Mouse (Mus musculus) heart, embryonic 16.5 days (tissue): Measurements from ENCODE around the gene Mbnl1. TPM values are rescaled to one million over a fixed set of nuclear protein-coding genes. Genes with fewer than 3 reads are reported as not detected.

Source experiments
- ATAC-seq: fragments of 200-750 bp; cut with Nextera tagmentation; replicated peaks from 2 replicates; pipeline ENCODE4 v1.8.0; 2017; ENCODE audit warnings: moderate number of reproducible peaks; ENCODE audit not compliant: insufficient read depth, low FRiP score; ENCODE audit errors: extremely low read depth
- H3K27ac ChIP-seq: fragments of 300-500 bp; sonication (generic); 2 replicates; pipeline ENCODE4 v1.5.1; 2014; ENCODE audit warnings: mild to moderate bottlenecking, low read length, control low read depth, moderate library complexity
- H3K27me3 ChIP-seq: fragments of 300-500 bp; sonication (generic); 2 replicates; pipeline ENCODE4 v1.6.1; 2014; ENCODE audit warnings: low read length, mixed read lengths; ENCODE audit not compliant: control insufficient read depth, insufficient read depth
- H3K36me3 ChIP-seq: fragments of 300-500 bp; sonication (generic); 2 replicates; pipeline ENCODE4 v1.6.1; 2014; ENCODE audit not compliant: control insufficient read depth, insufficient read depth
- H3K4me1 ChIP-seq: fragments of 300-500 bp; sonication (generic); 2 replicates; pipeline ENCODE4 v1.6.1; 2014; ENCODE audit warnings: low read length, mixed read lengths; ENCODE audit not compliant: control insufficient read depth, insufficient read depth
- H3K4me2 ChIP-seq: fragments of 300-500 bp; sonication (generic); 2 replicates; pipeline ENCODE4 v1.6.1; 2014; ENCODE audit warnings: low read depth, mild to moderate bottlenecking, control low read depth, low read length
- H3K4me3 ChIP-seq: fragments of 300-500 bp; sonication (generic); 2 replicates; pipeline ENCODE4 v1.5.1; 2014; ENCODE audit warnings: mild to moderate bottlenecking, control low read depth, low read length
- H3K9ac ChIP-seq: fragments of 300-500 bp; sonication (generic); 2 replicates; pipeline ENCODE4 v1.6.1; 2014; ENCODE audit warnings: low read length, control low read depth
- H3K9me3 ChIP-seq: fragments of 300-500 bp; sonication (generic); replicated peaks from 2 replicates; pipeline ENCODE4 v1.6.1; 2016; ENCODE audit warnings: low read length; ENCODE audit not compliant: control insufficient read depth
- WGBS: fragments of 180-500 bp; shearing (Covaris S2); extraction: QIAGEN DNeasy Blood & Tissue Kit; methylation state at CpG from one replicate; pipeline ENCODE4 v1.1.7; 2014; 5-methylcytosine and 5-hydroxymethylcytosine counted together
- polyA plus RNA-seq: library from polyadenylated mRNA; unstranded; fragments of >200 nt; fragmentation: Nextera tagmentation; extraction: Ambion mirVana; gene quantifications from 2 replicates; pipeline ENCODE4 v1.2.1, GENCODE M21; 2015

Gene Mbnl1
- polyA plus RNA-seq, 1 experiment from 2014 or later, result 92.8 TPM

DNA sequence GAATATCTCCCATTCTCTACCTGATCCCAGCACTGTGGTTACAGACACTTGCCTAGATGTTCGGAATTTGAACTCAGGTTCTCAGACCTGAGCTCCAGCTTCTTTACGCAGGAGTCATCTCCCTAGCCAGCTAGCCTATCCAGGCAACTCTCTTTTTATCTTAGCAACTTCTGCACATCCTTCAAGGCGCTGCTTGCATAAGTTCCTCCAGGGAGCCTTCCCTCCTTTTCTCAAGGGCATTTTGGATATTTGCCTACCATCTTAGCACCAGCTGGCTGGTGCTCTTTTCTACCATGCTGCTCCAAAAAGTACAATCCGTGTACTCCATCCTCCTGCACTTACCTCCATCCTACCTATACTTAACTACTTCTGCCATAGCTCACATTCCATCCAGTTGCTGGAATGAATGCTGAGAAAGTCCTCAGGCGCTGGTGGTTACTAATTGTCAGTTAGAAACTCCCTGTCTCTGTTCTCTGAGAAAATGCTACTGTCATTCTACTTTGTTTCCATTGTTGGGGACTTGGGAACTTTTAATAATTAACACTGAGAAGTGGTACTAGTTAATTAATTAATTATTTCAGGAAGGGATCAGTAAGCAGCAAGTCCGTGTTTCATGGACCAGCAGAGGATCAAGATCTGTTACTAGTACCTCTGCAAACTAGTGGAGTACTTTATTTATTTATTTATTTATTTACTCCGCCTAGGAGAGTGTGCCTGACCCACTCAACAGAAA is 27.3 kb downstream of the Mbnl1 start:
- H3K27ac ChIP-seq, result peak overlapping the region; percentile 100
- peaks cover 37% of the 10 kb centered on the region for H3K4me1 ChIP-seq
- peak overlapping the region; percentile 74 for H3K4me2 ChIP-seq
- H3K9me3 ChIP-seq, result no peaks in the 10 kb centered on the region
- peak overlapping the region; percentile 99 for H3K9ac ChIP-seq
- H3K27me3 ChIP-seq, result no peaks in the 10 kb centered on the region
- peak overlapping the region; percentile 93 for H3K4me3 ChIP-seq
- H3K36me3 ChIP-seq, result no peaks in the 10 kb centered on the region
- 47% methylated on average over 7 of the region's 7 CpGs for WGBS
- ATAC-seq, result no peak

DNA sequence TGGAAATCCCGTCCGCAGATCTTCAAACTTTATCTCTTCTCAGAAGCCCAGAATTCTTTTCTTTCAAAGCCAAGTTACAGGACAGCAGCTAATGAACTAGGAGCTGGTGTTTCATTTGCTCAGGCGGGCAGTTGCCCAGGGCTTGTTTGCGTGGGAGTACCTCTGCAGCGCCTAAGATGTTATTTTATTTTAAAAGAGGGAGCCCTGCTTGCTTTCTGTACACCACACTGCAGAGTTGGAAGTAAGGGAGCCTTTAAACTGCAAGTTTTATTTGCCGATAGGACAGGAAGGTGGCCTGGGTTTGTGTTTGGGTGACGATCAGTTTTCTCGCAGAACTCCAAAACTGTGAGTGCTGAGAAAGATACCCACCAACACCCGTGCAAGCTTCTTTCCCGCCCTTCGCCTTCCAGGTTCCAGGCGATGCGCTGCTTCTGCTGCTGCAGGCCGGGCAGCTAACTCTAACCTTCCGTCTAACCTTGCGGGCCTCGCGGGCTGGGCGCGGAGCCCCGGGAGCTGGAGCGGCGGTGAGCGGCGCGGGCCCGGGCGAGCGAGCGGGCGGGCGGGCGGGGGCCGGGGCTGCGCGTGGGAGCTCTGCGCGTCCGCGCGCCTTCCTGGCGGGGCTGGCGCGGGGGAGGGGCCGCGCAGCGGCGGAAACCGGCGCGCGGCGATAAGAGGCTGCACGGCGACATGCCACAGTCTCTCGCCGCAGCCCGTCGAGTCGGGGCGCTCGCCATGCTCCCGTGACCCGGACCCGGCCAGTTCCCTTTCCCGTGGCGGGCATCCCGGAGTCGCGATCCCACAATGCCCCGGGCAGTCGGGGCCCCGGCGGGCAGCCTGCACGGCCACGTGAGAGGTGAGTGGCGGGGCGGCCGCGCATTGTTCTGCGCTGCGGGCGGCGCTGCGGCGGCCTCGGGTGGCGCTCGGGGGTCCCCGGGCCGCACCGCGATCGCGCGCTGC is 28.2 kb downstream of the Mbnl1 start:
- H3K27me3 ChIP-seq, result no peaks in the 10 kb centered on the region
- H3K4me2 ChIP-seq, result peak overlapping the region; percentile 74
- H3K9ac ChIP-seq, result peak overlapping the region; percentile 99
- peak; percentile 78 for ATAC-seq
- WGBS, result under 1% methylated on average over 84 of the region's 96 CpGs
- no peaks in the 10 kb centered on the region for H3K9me3 ChIP-seq
- no peaks in the 10 kb centered on the region for H3K36me3 ChIP-seq
- H3K27ac ChIP-seq, result peak overlapping the region; percentile 100
- peak overlapping the region; percentile 93 for H3K4me3 ChIP-seq
- peaks cover 42% of the 10 kb centered on the region for H3K4me1 ChIP-seq

DNA sequence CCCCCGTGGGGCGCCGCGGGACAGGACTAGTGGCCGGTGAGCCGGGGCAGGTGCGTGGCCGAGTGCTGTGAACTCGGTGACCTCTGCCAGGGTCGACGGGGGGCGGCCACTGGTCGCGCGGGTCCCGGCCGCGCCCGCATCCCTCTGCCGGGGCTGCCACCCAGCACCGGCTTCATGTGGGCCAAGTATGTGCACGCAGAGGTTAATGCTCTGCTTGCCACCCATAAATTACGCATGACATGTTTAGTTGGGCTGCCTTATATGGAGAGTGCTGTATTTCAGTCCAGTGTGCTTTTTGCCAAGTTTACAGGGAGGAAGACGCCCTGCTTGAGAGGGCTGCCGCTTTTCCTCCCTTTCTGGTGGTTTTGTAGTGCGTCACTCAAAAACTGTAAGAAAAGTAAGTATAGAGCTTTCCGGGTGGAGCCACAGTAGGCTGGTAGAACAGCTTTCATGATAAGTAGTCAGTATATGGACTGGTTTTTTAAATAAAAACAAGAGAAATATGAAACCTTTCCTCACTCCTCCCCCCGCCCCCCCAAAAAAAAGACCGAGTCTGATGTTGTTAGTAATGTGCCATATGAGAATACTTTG is 29.0 kb downstream of the Mbnl1 start:
- Histone ChIP-seq H3K4me1 (peaks cover 42% of the 10 kb centered on the region), H3K36me3 (no peaks in the 10 kb centered on the region), H3K27me3 (no peaks in the 10 kb centered on the region), H3K4me2 (peak overlapping the region; percentile 74), H3K27ac (peak overlapping the region; percentile 100), H3K4me3 (peak overlapping the region; percentile 93), H3K9me3 (no peaks in the 10 kb centered on the region), H3K9ac (peak overlapping the region; percentile 99)
- under 1% methylated on average over 29 of the region's 29 CpGs for WGBS
- peak; percentile 78 for ATAC-seq

- ATAC-seq, result no peak
- Histone ChIP-seq H3K9me3 (no peaks in the 10 kb centered on the region), H3K27ac (peak overlapping the region; percentile 100), H3K4me2 (peak overlapping the region; percentile 74), H3K36me3 (no peaks in the 10 kb centered on the region), H3K4me3 (peak overlapping the region; percentile 93), H3K27me3 (no peaks in the 10 kb centered on the region), H3K9ac (peak overlapping the region; percentile 99), H3K4me1 (peaks cover 45% of the 10 kb centered on the region)
- 12% methylated on average over 7 of the region's 7 CpGs for WGBS
These were observed 29.7 kb downstream of the Mbnl1 start for GRCm38 (mm10) chr3:60502155-60502987.

DNA sequence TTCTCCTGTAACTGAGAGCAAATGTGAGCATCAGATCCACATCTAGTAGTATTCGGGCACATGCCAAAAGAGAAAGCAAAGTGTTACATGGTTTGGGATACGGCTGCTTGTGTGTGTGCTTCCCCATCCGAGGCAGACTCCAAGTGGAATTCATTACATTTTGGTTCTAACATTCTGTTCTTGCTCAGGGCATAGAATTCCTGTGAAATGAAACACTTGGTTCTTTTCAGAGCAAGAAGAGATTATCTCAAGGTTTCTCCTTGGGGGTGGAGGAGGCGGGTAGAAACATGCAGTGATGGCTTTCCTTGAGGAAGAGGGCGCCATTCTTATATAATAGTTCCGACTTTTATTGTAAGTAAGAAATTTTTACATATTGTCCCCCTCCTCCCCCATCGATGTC is 30.6 kb downstream of the Mbnl1 start:
- 29% methylated on average over 7 of the region's 7 CpGs for WGBS
- H3K4me1 ChIP-seq, result peaks cover 49% of the 10 kb centered on the region
- peak overlapping the region; percentile 93 for H3K4me3 ChIP-seq
- ATAC-seq, result no peak
- H3K27ac ChIP-seq, result peak overlapping the region; percentile 100
- H3K27me3 ChIP-seq, result no peaks in the 10 kb centered on the region
- no peaks in the 10 kb centered on the region for H3K9me3 ChIP-seq
- peak overlapping the region; percentile 99 for H3K9ac ChIP-seq
- H3K36me3 ChIP-seq, result no peaks in the 10 kb centered on the region
- peak overlapping the region; percentile 74 for H3K4me2 ChIP-seq

DNA sequence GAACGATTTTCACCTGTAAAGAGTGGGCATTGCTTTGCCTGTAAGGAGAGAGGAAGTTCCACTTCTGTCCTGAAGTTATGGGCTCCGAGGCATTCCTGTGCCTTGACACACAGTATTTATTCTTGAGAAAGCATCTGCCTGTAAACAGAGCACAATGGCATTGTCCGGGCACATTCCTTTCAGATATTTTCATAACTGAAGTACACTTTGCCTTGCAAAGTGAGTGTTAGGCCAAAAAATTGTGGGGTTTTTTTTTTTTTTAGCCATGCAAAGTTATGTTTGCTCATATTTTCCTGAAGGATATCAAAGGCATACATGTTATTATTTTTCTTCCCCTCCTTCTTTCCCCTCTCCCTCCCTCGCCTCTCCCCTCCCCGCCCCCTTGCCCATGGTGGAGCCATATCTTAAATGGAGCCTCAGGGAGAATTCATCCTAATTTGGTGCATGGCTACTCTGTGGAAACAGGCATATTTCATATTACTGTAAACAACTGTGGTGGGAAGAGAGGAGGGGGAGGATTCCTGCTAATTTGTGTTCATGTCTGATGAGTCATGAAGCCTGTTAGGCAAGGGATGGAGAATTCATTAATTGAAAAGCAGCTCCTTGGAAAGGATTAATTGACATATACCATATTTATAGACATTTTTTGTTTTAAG is 32.3 kb downstream of the Mbnl1 start:
- no peak overlapping the region for H3K9ac ChIP-seq
- WGBS, result 45% methylated on average over 5 of the region's 5 CpGs
- peaks cover 44% of the 10 kb centered on the region for H3K4me1 ChIP-seq

GRCm38 (mm10) chr3:60506821-60507220 is 34.2 kb downstream of the Mbnl1 start:
- Histone ChIP-seq H3K9ac (no peak overlapping the region), H3K27me3 (no peaks in the 10 kb centered on the region), H3K4me1 (peaks cover 50% of the 10 kb centered on the region), H3K27ac (no peak overlapping the region), H3K9me3 (no peaks in the 10 kb centered on the region), H3K36me3 (no peaks in the 10 kb centered on the region), H3K4me2 (no peak overlapping the region), H3K4me3 (no peak overlapping the region)
- ATAC-seq, result no peak
- 84% methylated on average over 5 of the region's 5 CpGs for WGBS

More for the DNA sequence above, 32.3 kb downstream of the Mbnl1 start:
- Histone ChIP-seq H3K4me2 (peak overlapping the region; percentile 40; the same call in 1 of the 2 replicates), H3K36me3 (no peaks in the 10 kb centered on the region), H3K4me3 (no peak overlapping the region; the same call in 1 of the 2 replicates), H3K27me3 (no peaks in the 10 kb centered on the region), H3K27ac (peak overlapping the region; percentile 42; the same call in 1 of the 2 replicates), H3K9me3 (no peaks in the 10 kb centered on the region)
- ATAC-seq, result no peak

GRCm38 (mm10) chr3:60507496-60507895 is 34.9 kb downstream of the Mbnl1 start:
- Histone ChIP-seq H3K9ac (no peak overlapping the region), H3K4me2 (no peak overlapping the region), H3K27ac (no peak overlapping the region), H3K27me3 (no peaks in the 10 kb centered on the region), H3K4me1 (peaks cover 51% of the 10 kb centered on the region), H3K4me3 (no peak overlapping the region), H3K9me3 (no peaks in the 10 kb centered on the region), H3K36me3 (no peaks in the 10 kb centered on the region)
- 80% methylated on average over 3 of the region's 3 CpGs for WGBS
- ATAC-seq, result no peak
